Mouse (Mus musculus) small intestine, adult 2 months (tissue): ENCODE data around the gene Lamb2.

Experiments used
- CTCF ChIP-seq: fragments of 200-500 bp; IDR thresholded peaks from 2 replicates; pipeline ENCODE4 v1.5.1; 2012; ENCODE audit warnings: low read depth, mild to moderate bottlenecking, control low read depth, inconsistent platforms, low read length, moderate library complexity, mixed read lengths; ENCODE audit not compliant: insufficient replicate concordance, insufficient read length; ENCODE audit errors: extremely low read depth
- POLR2A ChIP-seq: fragments of 200-500 bp; IDR thresholded peaks from 2 replicates; pipeline ENCODE4 v1.6.1; 2012; ENCODE audit warnings: low read depth, mild to moderate bottlenecking, control low read depth, inconsistent platforms, low read length, moderate library complexity

GRCm38 (mm10) chr9:108463713-108464112 is 15.8 kb upstream of the Lamb2 start:
- no peak for TF ChIP-seq CTCF
- no peak for TF ChIP-seq POLR2A
